10 mouse cellular contexts compared by ENCODE assay signal in the genomic region with DNA sequence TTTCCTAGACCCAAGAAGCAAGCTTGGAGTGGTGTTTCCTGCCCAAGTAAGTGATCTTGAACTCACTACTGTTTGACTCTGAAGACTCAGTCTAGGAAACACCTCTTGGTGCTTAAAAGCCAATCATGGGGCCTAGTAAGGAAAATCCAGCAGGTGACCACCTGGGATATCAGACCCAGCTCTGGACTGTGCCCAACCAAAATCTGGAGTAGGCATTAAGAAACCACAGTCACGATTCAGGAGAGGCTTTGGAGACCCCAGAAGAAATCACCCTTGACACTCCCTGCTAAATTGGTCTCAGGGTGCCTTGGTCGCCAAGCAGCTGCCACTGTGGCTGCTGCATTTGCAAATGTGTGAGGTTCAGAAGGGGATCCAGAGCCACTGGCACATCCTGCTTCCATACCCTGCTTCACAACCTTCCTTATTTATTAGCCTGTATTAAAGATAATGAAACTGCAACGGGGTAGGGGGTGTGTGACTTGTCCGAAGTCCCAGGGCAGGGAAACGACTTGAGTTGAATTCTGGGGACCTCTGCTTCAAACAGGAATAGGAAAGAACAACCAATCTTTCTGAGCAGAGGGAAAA. TPM values are rescaled to one million over a fixed set of nuclear protein-coding genes. Genes with fewer than 3 reads are reported as not detected.
DNase-seq lines count a peak whose midpoint lies in the region; ATAC-seq and TF ChIP-seq lines count a peak whose summit lies in the region.
"Had no signal": no experiment of that assay in that cellular context is flagged by ENCODE, and none has a peak within 500 bp of the region (broad histone marks: within the 10 kb centered on the region; RNA-seq: fewer than 3 reads in every experiment).

No protein-coding gene starts in this region.

- peak overlapping the region; percentile 37 for H3K4me3 ChIP-seq in kidney, embryonic 14.5 days (ENCODE audit: low read length)
- H3K4me3 ChIP-seq in embryonic facial prominence, embryonic 10.5 days: peak overlapping the region; percentile 60
- no peak overlapping the region for H3K4me3 ChIP-seq in intestine, embryonic 14.5 days (ENCODE audit: low read depth, low read length)
- H3K4me3 ChIP-seq in midbrain, postnatal 0 days (ENCODE audit: low read depth, low read length): peak overlapping the region; percentile 58

- H3K4me2 ChIP-seq in kidney, embryonic 14.5 days (replicated peaks; ENCODE audit: low read depth, low read length): peak overlapping the region; percentile 76; the same call in 1 of the 2 replicates
- H3K4me2 ChIP-seq in intestine, embryonic 14.5 days (ENCODE audit: low read length): no peak overlapping the region
- H3K4me2 ChIP-seq in midbrain, postnatal 0 days (ENCODE audit: low read depth, low read length, poor library complexity, severe bottlenecking): peak overlapping the region; percentile 77

- no peak for ATAC-seq in kidney, embryonic 14.5 days (ENCODE audit: low FRiP score, low TSS enrichment)
- no peak for ATAC-seq in intestine, embryonic 14.5 days (replicated peaks; ENCODE audit: low FRiP score, low TSS enrichment, low read depth)
- ATAC-seq in midbrain, postnatal 0 days (ENCODE audit: low FRiP score): no peak

- no peaks in the 10 kb centered on the region for H3K36me3 ChIP-seq in kidney, embryonic 14.5 days (ENCODE audit: control insufficient read depth, insufficient read depth, low read length)
- H3K36me3 ChIP-seq in embryonic facial prominence, embryonic 10.5 days (replicated peaks): no peaks in the 10 kb centered on the region
- H3K36me3 ChIP-seq in intestine, embryonic 14.5 days (ENCODE audit: control insufficient read depth, insufficient read depth, low read length): no peaks in the 10 kb centered on the region
- no peaks in the 10 kb centered on the region for H3K36me3 ChIP-seq in midbrain, postnatal 0 days (ENCODE audit: insufficient read depth, low read length)

- H3K27ac ChIP-seq in kidney, embryonic 14.5 days (ENCODE audit: low read depth, low read length): no peak overlapping the region
- H3K27ac ChIP-seq in embryonic facial prominence, embryonic 10.5 days (replicated peaks): no peak overlapping the region
- no peak overlapping the region for H3K27ac ChIP-seq in intestine, embryonic 14.5 days (ENCODE audit: low read depth)
- H3K27ac ChIP-seq in midbrain, postnatal 0 days (ENCODE audit: low read depth, low read length): peak overlapping the region; percentile 87

- H3K4me1 ChIP-seq in kidney, embryonic 14.5 days (ENCODE audit: control insufficient read depth, insufficient read depth, low read length): peaks cover 9% of the 10 kb centered on the region
- H3K4me1 ChIP-seq in embryonic facial prominence, embryonic 10.5 days: peaks cover 22% of the 10 kb centered on the region
- peaks cover 6% of the 10 kb centered on the region; the same call in 1 of the 2 replicates for H3K4me1 ChIP-seq in intestine, embryonic 14.5 days (replicated peaks; ENCODE audit: control insufficient read depth, insufficient read depth, low read length)
- no peaks in the 10 kb centered on the region for H3K4me1 ChIP-seq in midbrain, postnatal 0 days (ENCODE audit: insufficient read depth, low read length)

- H3K27me3 ChIP-seq in kidney, embryonic 14.5 days (ENCODE audit: control insufficient read depth, insufficient read depth, low read length): peaks cover 91% of the 10 kb centered on the region
- H3K27me3 ChIP-seq in embryonic facial prominence, embryonic 10.5 days (replicated peaks; ENCODE audit: low read depth, poor library complexity, severe bottlenecking): peaks cover 100% of the 10 kb centered on the region
- peaks cover 98% of the 10 kb centered on the region for H3K27me3 ChIP-seq in intestine, embryonic 14.5 days (replicated peaks; ENCODE audit: control insufficient read depth, insufficient read depth, low read length)
- peaks cover 34% of the 10 kb centered on the region for H3K27me3 ChIP-seq in midbrain, postnatal 0 days (ENCODE audit: insufficient read depth, low read length)

- no peak for DNase-seq in kidney, postnatal 10 days
- DNase-seq in embryonic facial prominence, embryonic 10.5 days (ENCODE audit: low spot score): peak; percentile 33
- peak; percentile 57 for DNase-seq in intestine, embryonic 14.5 days (ENCODE audit: low spot score)
- no peak for DNase-seq in midbrain, postnatal 0 days (ENCODE audit: low spot score)
- DNase-seq in cerebellum, postnatal 4 days (ENCODE audit: low spot score in 2 of 2): no peak
- no peak for DNase-seq in frontal cortex, adult 2 months (ENCODE audit: extremely low spot score in 1 of 2, low spot score in 1 of 2)
- no peak for DNase-seq in layer of hippocampus, adult 9-10 months (ENCODE audit: low spot score)
- DNase-seq: cerebellum, adult 11-12 months; kidney, adult 8-10 months had no signal

- WGBS in kidney, embryonic 14.5 days: 2% methylated on average over 5 of the region's 5 CpGs
- 2% methylated on average over 5 of the region's 5 CpGs for WGBS in embryonic facial prominence, embryonic 10.5 days
- WGBS in intestine, embryonic 14.5 days: 5% methylated on average over 5 of the region's 5 CpGs
- WGBS in midbrain, postnatal 0 days: 6% methylated on average over 5 of the region's 5 CpGs

- H3K9me3 ChIP-seq in kidney, embryonic 14.5 days (ENCODE audit: control insufficient read depth, low read length): no peaks in the 10 kb centered on the region
- no peaks in the 10 kb centered on the region for H3K9me3 ChIP-seq in embryonic facial prominence, embryonic 10.5 days
- H3K9me3 ChIP-seq in intestine, embryonic 14.5 days (ENCODE audit: control insufficient read depth, low read length): no peaks in the 10 kb centered on the region
- H3K9me3 ChIP-seq in midbrain, postnatal 0 days (ENCODE audit: low read length): no peaks in the 10 kb centered on the region

- TF ChIP-seq CTCF in midbrain, postnatal 0 days (IDR thresholded peaks at IDR 0.05): no peak

- H3K9ac ChIP-seq in kidney, embryonic 14.5 days (ENCODE audit: low read depth, low read length): no peak overlapping the region
- H3K9ac ChIP-seq in intestine, embryonic 14.5 days (ENCODE audit: low read length): no peak overlapping the region
- H3K9ac ChIP-seq in midbrain, postnatal 0 days (replicated peaks; ENCODE audit: low read length, poor library complexity, severe bottlenecking): peak overlapping the region; percentile 77

RNA-seq across cellular contexts. Expression of a gene that starts 0.6 kb away (rescaled TPM):
- polyA plus RNA-seq in kidney, embryonic 14.5 days (2014; fragmentation: Nextera tagmentation; extraction: Ambion mirVana): not detected in 2 replicates
- 17.9 and 19.6 TPM in 2 replicates for polyA plus RNA-seq in embryonic facial prominence, embryonic 10.5 days (2016; fragmentation: Nextera tagmentation; extraction: Ambion mirVana)
- 0.19 TPM in 1 of 2 replicates, not detected in the other for polyA plus RNA-seq in intestine, embryonic 14.5 days (2014; fragmentation: Nextera tagmentation; extraction: Ambion mirVana)
- total RNA-seq in midbrain, postnatal 0 days (2014; rRNA removed): 77.5 and 90.1 TPM in 2 replicates
- polyA plus RNA-seq in midbrain, postnatal 0 days (2015; fragmentation: Nextera tagmentation; extraction: Ambion mirVana): 22.1 and 23.8 TPM in 2 replicates
- polyA plus RNA-seq in frontal cortex, adult 2 months (2012; rRNA removed): 60.4 and 64.0 TPM in 2 replicates

RNA-seq across cellular contexts. Expression of a gene that starts 51.2 kb away (rescaled TPM):
- polyA plus RNA-seq in kidney, embryonic 14.5 days (2014; fragmentation: Nextera tagmentation; extraction: Ambion mirVana): 10.6 and 12.6 TPM in 2 replicates
- polyA plus RNA-seq in embryonic facial prominence, embryonic 10.5 days (2016; fragmentation: Nextera tagmentation; extraction: Ambion mirVana): 12.2 and 13.7 TPM in 2 replicates
- 11.4 and 11.6 TPM in 2 replicates for polyA plus RNA-seq in intestine, embryonic 14.5 days (2014; fragmentation: Nextera tagmentation; extraction: Ambion mirVana)
- total RNA-seq in midbrain, postnatal 0 days (2014; rRNA removed): 51.1 and 62.3 TPM in 2 replicates
- polyA plus RNA-seq in midbrain, postnatal 0 days (2015; fragmentation: Nextera tagmentation; extraction: Ambion mirVana): 15.1 and 15.9 TPM in 2 replicates
- 44.5 and 47.8 TPM in 2 replicates for polyA plus RNA-seq in frontal cortex, adult 2 months (2012; rRNA removed)

Comparison
In these comparisons a context has a peak if more than half of its experiments do, and no peak if none do; other contexts are left out.
1. DNase-seq: peak in embryonic facial prominence, embryonic 10.5 days (single experiment) and intestine, embryonic 14.5 days (single experiment); none in kidney, postnatal 10 days (single experiment), midbrain, postnatal 0 days (single experiment), cerebellum, postnatal 4 days (0 of 2), frontal cortex, adult 2 months (0 of 2) and layer of hippocampus, adult 9-10 months (single experiment).
2. RNA of a gene that starts 0.6 kb away (polyA plus RNA-seq): 60.4 to 64.0 TPM in frontal cortex, adult 2 months, 22.1 to 23.8 TPM in midbrain, postnatal 0 days and 17.9 to 19.6 TPM in embryonic facial prominence, embryonic 10.5 days; not detected in kidney, embryonic 14.5 days and 0.19 TPM in intestine, embryonic 14.5 days; every median in the first group is over 10 times any median in the second.